Mouse (Mus musculus): Measurements from ENCODE around the gene Jazf1. TPM values are rescaled to one million over a fixed set of nuclear protein-coding genes. Genes with fewer than 3 reads are reported as not detected.

The Jazf1 gene
- total and polyA plus RNA-seq, 3 experiments: 0.42 to 1.7 (median 0.75) TPM

- Histone ChIP-seq H3K9ac (ENCODE audit: insufficient read depth, low read depth) (no peak overlapping the region), H3K36me3 (replicated peaks in 1 of 2; ENCODE audit: control insufficient read depth in 1 of 2, insufficient read depth in 1 of 2, low read length in 1 of 2) (no peaks in the 10 kb centered on the region), H3K4me1 (ENCODE audit: control insufficient read depth in 1 of 2, insufficient read depth in 2 of 2) (no peaks in the 10 kb centered on the region), H3K4me3 (replicated peaks in 1 of 3; ENCODE audit: low read depth in 2 of 3, low read length in 2 of 3, poor library complexity in 1 of 3) (no peak overlapping the region), H3K4me2 (ENCODE audit: insufficient read depth, low read depth, poor library complexity, severe bottlenecking) (no peak overlapping the region), H3K79me2 (replicated peaks; ENCODE audit: control insufficient read depth, extremely low read depth, insufficient read depth, poor library complexity, severe bottlenecking) (no peaks in the 10 kb centered on the region), H3K27ac (ENCODE audit: insufficient read depth, low read depth) (no peak overlapping the region), H3K27me3 (replicated peaks) (no peaks in the 10 kb centered on the region), H3K9me3 (replicated peaks; ENCODE audit: low read length) (no peaks in the 10 kb centered on the region)
- in situ Hi-C loops (cut with MboI; ENCODE audit: low pct_ligation_motif_present, low pct_unique_long_range_greater_than_20kb, low sequenced_read_pairs) (no loop called here), dilution Hi-C loops (cut with MboI; ENCODE audit: extremely low pct_ligation_motif_present, extremely low pct_unique_long_range_greater_than_20kb, low sequenced_read_pairs) (no loop called here)
- TF ChIP-seq JUND (conservative IDR thresholded peaks at IDR 0.05; ENCODE audit: low read depth, low read length) (no peak), ZC3H11A (IDR thresholded peaks at IDR 0.05; ENCODE audit: low read depth, low read length) (no peak), ZKSCAN1 (IDR thresholded peaks at IDR 0.05; ENCODE audit: borderline replicate concordance, low read depth, low read length) (no peak), SIN3A (IDR thresholded peaks at IDR 0.05; ENCODE audit: low read length) (no peak), MXI1 (IDR thresholded peaks at IDR 0.05; ENCODE audit: low read depth, low read length) (no peak), TCF12 (IDR thresholded peaks at IDR 0.05; ENCODE audit: low read depth, low read length) (no peak), CHD1 (IDR thresholded peaks at IDR 0.05; ENCODE audit: low read depth, low read length) (no peak), GABPA (IDR thresholded peaks at IDR 0.05; ENCODE audit: insufficient replicate concordance, low read depth, low read length) (no peak), RCOR1 (conservative IDR thresholded peaks at IDR 0.05; ENCODE audit: low read depth, low read length) (no peak), E2F4 (IDR thresholded peaks at IDR 0.05; ENCODE audit: insufficient replicate concordance, low read depth, low read length) (no peak), EP300 (IDR thresholded peaks at IDR 0.05; ENCODE audit: low read length) (no peak), USF1 (IDR thresholded peaks at IDR 0.05; ENCODE audit: low read depth, low read length) (no peak)
- DNase-seq (ENCODE audit: extremely low read depth): no peak
These were observed 174.0 kb downstream of the Jazf1 start for GRCm38 (mm10) chr6:52894501-52894823.

DNA sequence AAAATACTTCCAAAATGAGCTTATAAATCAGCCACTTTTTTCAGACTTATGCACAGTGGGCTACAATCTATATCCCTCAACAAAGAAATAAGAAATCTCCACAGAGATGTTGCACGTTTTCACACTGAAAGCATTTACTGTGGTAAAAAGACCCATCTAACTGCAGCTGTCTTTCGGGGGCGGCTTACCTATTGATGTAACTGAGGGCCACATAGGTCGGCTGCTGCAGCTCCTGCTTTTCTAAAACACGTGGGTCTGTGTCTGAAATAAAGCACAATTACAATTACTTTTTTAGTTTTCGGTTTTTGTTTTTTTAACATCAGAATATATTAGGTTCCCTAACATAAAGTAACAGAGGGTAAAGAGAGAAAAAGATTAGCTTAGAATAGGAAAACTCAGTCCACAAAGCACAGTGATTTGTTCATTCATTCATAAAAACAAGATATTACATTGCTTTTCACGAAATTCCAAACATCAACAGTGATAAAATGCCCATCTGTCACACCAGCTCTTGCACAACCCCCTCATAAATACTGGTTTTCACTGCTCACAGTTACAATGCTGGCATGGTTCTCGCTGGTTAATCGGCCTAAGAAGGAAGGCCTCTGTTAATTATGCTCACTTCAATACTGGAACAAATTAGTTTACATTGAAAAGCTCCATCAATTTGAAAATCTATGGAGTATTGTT is 174.5 kb downstream of the Jazf1 start:
- no peak overlapping the region for H3K27ac ChIP-seq (ENCODE audit: insufficient read depth, low read depth)
- H3K36me3 ChIP-seq (replicated peaks in 1 of 2; ENCODE audit: control insufficient read depth in 1 of 2, insufficient read depth in 1 of 2, low read length in 1 of 2): no peaks in the 10 kb centered on the region
- H3K4me3 ChIP-seq (replicated peaks in 1 of 3; ENCODE audit: low read depth in 2 of 3, low read length in 2 of 3, poor library complexity in 1 of 3): no peak overlapping the region
- dilution Hi-C loops (cut with MboI; ENCODE audit: extremely low pct_ligation_motif_present, extremely low pct_unique_long_range_greater_than_20kb, low sequenced_read_pairs): no loop called here
- H3K27me3 ChIP-seq (replicated peaks): no peaks in the 10 kb centered on the region
- H3K79me2 ChIP-seq (replicated peaks; ENCODE audit: control insufficient read depth, extremely low read depth, insufficient read depth, poor library complexity, severe bottlenecking): no peaks in the 10 kb centered on the region
- no peak overlapping the region for H3K4me2 ChIP-seq (ENCODE audit: insufficient read depth, low read depth, poor library complexity, severe bottlenecking)
- no peaks in the 10 kb centered on the region for H3K9me3 ChIP-seq (replicated peaks; ENCODE audit: low read length)
- no peak for TF ChIP-seq PAX5 (IDR thresholded peaks at IDR 0.05; ENCODE audit: low read length)
- TF ChIP-seq IRF4 (IDR thresholded peaks at IDR 0.05; ENCODE audit: low read depth, low read length): no peak
- no peak for TF ChIP-seq USF2 (conservative IDR thresholded peaks at IDR 0.05; ENCODE audit: low read depth, low read length)
- TF ChIP-seq EP300 (IDR thresholded peaks at IDR 0.05; ENCODE audit: low read length): no peak
- TF ChIP-seq CHD2 (IDR thresholded peaks at IDR 0.05; ENCODE audit: low read length): no peak
- no peak for TF ChIP-seq POLR2A (IDR thresholded peaks at IDR 0.05; ENCODE audit: low read depth, low read length)
- TF ChIP-seq ETS1 (conservative IDR thresholded peaks at IDR 0.05; ENCODE audit: low read depth, low read length): no peak
- no peak for TF ChIP-seq MEF2A (IDR thresholded peaks at IDR 0.05; ENCODE audit: borderline replicate concordance, low read depth, low read length)
- no peak for TF ChIP-seq TBP (conservative IDR thresholded peaks at IDR 0.05; ENCODE audit: low read depth, low read length)
- in situ Hi-C loops (cut with MboI; ENCODE audit: low pct_ligation_motif_present, low pct_unique_long_range_greater_than_20kb, low sequenced_read_pairs): no loop called here
- DNase-seq (ENCODE audit: extremely low read depth): no peak
- H3K4me1 ChIP-seq (ENCODE audit: control insufficient read depth in 1 of 2, insufficient read depth in 2 of 2): no peaks in the 10 kb centered on the region
- H3K9ac ChIP-seq (ENCODE audit: insufficient read depth, low read depth): no peak overlapping the region
